Mouse (Mus musculus): ENCODE results near the gene Oas1c. TPM values are rescaled to one million over a fixed set of nuclear protein-coding genes. Genes with fewer than 3 reads are reported as not detected.

Gene Oas1c
- total RNA-seq, 1 experiment from 2014 or later: 2.0 TPM

Other genes starting within 250 kb of the Oas1c start
- 7.3 and 9.8 TPM in 2 replicates for gene Tpcn1, start 223.8 kb downstream of the Oas1c start, total RNA-seq (2017)
- not detected in 2 replicates for gene Iqcd, start 223.5 kb downstream of the Oas1c start, total RNA-seq (2017)
- gene Rita1, start 199.9 kb downstream of the Oas1c start, total RNA-seq (2017): 1.8 TPM in 2 replicates
- 46.9 and 52.5 TPM in 2 replicates for gene Ddx54, start 199.8 kb downstream of the Oas1c start, total RNA-seq (2017)
- gene Cfap73, start 178.3 kb downstream of the Oas1c start, total RNA-seq (2017): not detected in 2 replicates
- 2.9 and 3.4 TPM in 2 replicates for gene Rasal1, start 163.7 kb downstream of the Oas1c start, total RNA-seq (2017)
- gene Dtx1, start 100.6 kb downstream of the Oas1c start, total RNA-seq (2017): not detected in 2 replicates
- 3.7 and 6.8 TPM in 2 replicates for gene Oas2, start 62.7 kb downstream of the Oas1c start, total RNA-seq (2017)
- 8.6 and 13.6 TPM in 2 replicates for gene Oas3, start 34.9 kb downstream of the Oas1c start, total RNA-seq (2017)
- 0.19 and 0.30 TPM in 2 replicates for gene Oas1e, start 17.0 kb downstream of the Oas1c start, total RNA-seq (2017)
- gene Oas1f, start 34.9 kb upstream of the Oas1c start, total RNA-seq (2017): not detected in 2 replicates
- gene Oas1h, start 48.9 kb upstream of the Oas1c start, total RNA-seq (2017): not detected in 2 replicates
- 4.8 and 6.2 TPM in 2 replicates for gene Oas1g, start 75.1 kb upstream of the Oas1c start, total RNA-seq (2017)
- gene Oas1a, start 95.0 kb upstream of the Oas1c start, total RNA-seq (2017): 23.4 and 33.7 TPM in 2 replicates
- not detected in 2 replicates for gene Oas1d, start 102.0 kb upstream of the Oas1c start, total RNA-seq (2017)
- gene Rph3a, start 197.6 kb upstream of the Oas1c start, total RNA-seq (2017): not detected in 2 replicates

Data from hematopoietic stem cell, adult 5-6 weeks (primary cell).